8 mouse cellular contexts compared by ENCODE assay signal in the genomic region with DNA sequence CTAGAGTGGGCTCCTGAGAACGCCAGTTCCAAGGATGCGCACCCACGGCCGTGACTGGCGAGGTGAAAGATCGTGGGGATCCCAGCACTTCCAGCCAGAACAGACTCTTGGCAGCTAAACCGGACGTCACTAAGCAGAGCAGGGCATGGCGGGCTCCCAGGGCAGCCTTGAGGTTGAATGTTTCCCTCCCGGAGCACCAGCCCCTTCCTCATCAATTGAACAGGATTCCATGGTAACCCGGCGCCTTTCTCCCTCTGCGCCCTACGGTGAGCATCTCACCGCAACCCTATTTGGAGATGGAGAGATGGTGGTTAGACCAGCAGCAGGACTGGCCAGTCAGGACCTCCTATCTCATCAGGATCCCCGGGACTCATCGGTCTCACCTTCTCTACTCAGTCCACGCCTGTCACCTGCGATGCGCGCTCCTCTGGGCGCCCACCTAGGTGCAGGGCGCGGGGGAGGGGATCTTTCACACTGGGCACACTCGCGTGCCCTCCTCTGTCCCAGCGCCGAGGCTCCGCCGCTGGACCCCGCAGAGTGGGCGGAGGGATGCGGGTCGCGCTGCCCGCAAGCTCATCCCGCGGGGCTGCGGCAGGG. TPM values are rescaled to one million over a fixed set of nuclear protein-coding genes. Genes with fewer than 3 reads are reported as not detected.
DNase-seq lines count a peak whose midpoint lies in the region; ATAC-seq and TF ChIP-seq lines count a peak whose summit lies in the region.

No protein-coding gene starts in this region.

- no peak overlapping the region for H3K9ac ChIP-seq in liver, embryonic 13.5 days

- H3K9me3 ChIP-seq in liver, embryonic 13.5 days (replicated peaks) = no peaks in the 10 kb centered on the region

- intact Hi-C loops in left cerebral cortex, postnatal 10 days (cut with DNase I) = no loop called here

- peak overlapping the region; percentile 71 for H3K4me2 ChIP-seq in liver, embryonic 13.5 days

- no peaks in the 10 kb centered on the region for H3K36me3 ChIP-seq in thymus, adult 2 months (ENCODE audit: control insufficient read depth, insufficient read depth, low read length)
- H3K36me3 ChIP-seq in liver, embryonic 13.5 days = no peaks in the 10 kb centered on the region

- H3K4me3 ChIP-seq in thymus, adult 2 months (ENCODE audit: control insufficient read depth, insufficient read depth, low read length) = peak overlapping the region; percentile 77
- peak overlapping the region; percentile 56 for H3K4me3 ChIP-seq in liver, embryonic 13.5 days (replicated peaks)

- peaks cover 17% of the 10 kb centered on the region for H3K27me3 ChIP-seq in thymus, adult 2 months (ENCODE audit: control insufficient read depth, insufficient read depth, low read length)
- H3K27me3 ChIP-seq in liver, embryonic 13.5 days = peaks cover 66% of the 10 kb centered on the region

- H3K27ac ChIP-seq in thymus, adult 2 months (ENCODE audit: control insufficient read depth, insufficient read depth, low read length) = no peak overlapping the region
- H3K27ac ChIP-seq in liver, embryonic 13.5 days = no peak overlapping the region

- TF ChIP-seq POLR2A in thymus, adult 2 months (IDR thresholded peaks at IDR 0.05; ENCODE audit: control insufficient read depth, extremely low read depth, insufficient read depth, low read length, poor library complexity) = no peak

- H3K4me1 ChIP-seq in thymus, adult 2 months (replicated peaks; ENCODE audit: control insufficient read depth, insufficient read depth, low read length) = peaks cover 42% of the 10 kb centered on the region
- peaks cover 22% of the 10 kb centered on the region for H3K4me1 ChIP-seq in liver, embryonic 13.5 days (replicated peaks)

- 9% methylated on average over 38 of the region's 39 CpGs for WGBS in thymus, adult 2 months
- WGBS in liver, embryonic 13.5 days (ENCODE audit: insufficient replicate concordance) = 2% methylated on average over 36 of the region's 39 CpGs

- no peak for ATAC-seq in liver, embryonic 13.5 days (ENCODE audit: low read depth)
- ATAC-seq in frontal cortex, adult (ENCODE audit: low TSS enrichment) = no peak

- peak; percentile 59 to 64 for DNase-seq in cerebellum, postnatal 25 days
- no peak for DNase-seq in cerebellum, adult 18-20 months
- no peak for DNase-seq in thymus, adult 2 months
- no peak for DNase-seq in thymus, postnatal 10 days (ENCODE audit: low spot score in 2 of 2)
- no peak for DNase-seq in liver, embryonic 13.5 days
- DNase-seq in urinary bladder, postnatal 25 days (ENCODE audit: low spot score) = no peak
- no peak for DNase-seq in left cerebral cortex, postnatal 10 days (ENCODE audit: extremely low spot score in 1 of 2, low spot score in 2 of 2)

- no peak for TF ChIP-seq CTCF in thymus, adult 2 months (IDR thresholded peaks at IDR 0.05; ENCODE audit: borderline replicate concordance, control insufficient read depth, extremely low read depth, insufficient read depth, low read length, poor library complexity)

RNA-seq across cellular contexts. Expression of a gene that starts 0.3 kb away (rescaled TPM):
- polyA plus RNA-seq in thymus, adult 2 months (2012; rRNA removed) = 48.4 and 50.5 TPM in 2 replicates
- polyA plus RNA-seq in liver, embryonic 13.5 days (2015; fragmentation: Nextera tagmentation; extraction: Ambion mirVana) = 1.5 and 1.8 TPM in 2 replicates
- total RNA-seq in left cerebral cortex, postnatal 10 days (2021) = 10 to 100 TPM; 21.5 to 27.3 TPM

RNA-seq across cellular contexts. Expression of a gene that starts 50.7 kb away (rescaled TPM):
- polyA plus RNA-seq in thymus, adult 2 months (2012; rRNA removed) = 43.3 and 49.7 TPM in 2 replicates
- 16.9 and 19.6 TPM in 2 replicates for polyA plus RNA-seq in liver, embryonic 13.5 days (2015; fragmentation: Nextera tagmentation; extraction: Ambion mirVana)
- 100 to 1,000 TPM; 124 to 130 TPM for total RNA-seq in left cerebral cortex, postnatal 10 days (2021)

Comparison
In these comparisons a context has a peak if more than half of its experiments do, and no peak if none do; other contexts are left out.
1. DNase-seq: peak in cerebellum, postnatal 25 days (2 of 2); none in cerebellum, adult 18-20 months (0 of 2), thymus, adult 2 months (single experiment), thymus, postnatal 10 days (0 of 2), liver, embryonic 13.5 days (single experiment), urinary bladder, postnatal 25 days (single experiment) and left cerebral cortex, postnatal 10 days (0 of 2).
2. RNA of a gene that starts 0.3 kb away (polyA plus RNA-seq): 48.4 to 50.5 TPM in thymus, adult 2 months; 1.5 to 1.8 TPM in liver, embryonic 13.5 days; every median in the first group is over 10 times any median in the second.